ENCODE assay signal across 8 mouse cellular contexts in genomic region chrX:48207761-48208487, GRCm38 (mm10). TPM values are rescaled to one million over a fixed set of nuclear protein-coding genes. Genes with fewer than 3 reads are reported as not detected.
DNase-seq lines count a peak whose midpoint lies in the region; ATAC-seq and TF ChIP-seq lines count a peak whose summit lies in the region.

No protein-coding gene starts in this region.

- peak; percentile 25 to 28 for DNase-seq in heart, adult 2 months
- DNase-seq in heart, postnatal 36 days: no peak
- DNase-seq in NIH3T3 (ENCODE audit: low read depth): peak; percentile 55
- DNase-seq in lung, postnatal 0 days (ENCODE audit: low spot score): peak; percentile 34
- DNase-seq in right cerebral cortex, postnatal 4 days: peak; percentile 53

- no peak for TF ChIP-seq POLR2A in heart, adult 2 months (IDR thresholded peaks at IDR 0.05; ENCODE audit: insufficient read depth, low read depth, low read length)

- H3K79me2 ChIP-seq in heart, adult 2 months (replicated peaks; ENCODE audit: control insufficient read depth, insufficient read depth, low read length): no peaks in the 10 kb centered on the region

- peak overlapping the region; percentile 94 for H3K9ac ChIP-seq in heart, adult 2 months (ENCODE audit: low read depth, low read length)
- H3K9ac ChIP-seq in heart, embryonic 11.5 days (ENCODE audit: low read depth, low read length): peak overlapping the region; percentile 72
- peak overlapping the region; percentile 51 for H3K9ac ChIP-seq in kidney, embryonic 14.5 days (ENCODE audit: low read depth, low read length)
- H3K9ac ChIP-seq in lung, postnatal 0 days (replicated peaks; ENCODE audit: low read depth): peak overlapping the region; percentile 51

- H3K9me3 ChIP-seq in heart, embryonic 11.5 days (replicated peaks; ENCODE audit: control insufficient read depth, low read length): no peaks in the 10 kb centered on the region
- H3K9me3 ChIP-seq in kidney, embryonic 14.5 days (ENCODE audit: control insufficient read depth, low read length): no peaks in the 10 kb centered on the region
- H3K9me3 ChIP-seq in lung, postnatal 0 days (ENCODE audit: low read length): no peaks in the 10 kb centered on the region

- peak overlapping the region; percentile 57 for H3K27ac ChIP-seq in heart, adult 2 months
- H3K27ac ChIP-seq in heart, embryonic 11.5 days (ENCODE audit: low read depth, low read length): no peak overlapping the region
- H3K27ac ChIP-seq in kidney, embryonic 14.5 days (ENCODE audit: low read depth, low read length): no peak overlapping the region
- peak overlapping the region; percentile 23 for H3K27ac ChIP-seq in lung, postnatal 0 days (ENCODE audit: low read length)

- WGBS in heart, adult 2 months: 11% methylated on average over 36 of the region's 36 CpGs
- 10% methylated on average over 36 of the region's 36 CpGs for WGBS in heart, embryonic 11.5 days (ENCODE audit: insufficient replicate concordance)
- WGBS in kidney, embryonic 14.5 days: 18% methylated on average over 35 of the region's 36 CpGs
- WGBS in lung, postnatal 0 days: 11% methylated on average over 31 of the region's 36 CpGs

- no peaks in the 10 kb centered on the region for H3K4me1 ChIP-seq in heart, adult 2 months (ENCODE audit: control insufficient read depth, insufficient read depth, low read length)
- peaks cover 4% of the 10 kb centered on the region; the same call in 1 of the 2 replicates for H3K4me1 ChIP-seq in heart, embryonic 11.5 days (ENCODE audit: control insufficient read depth, insufficient read depth, low read length)
- H3K4me1 ChIP-seq in kidney, embryonic 14.5 days (ENCODE audit: control insufficient read depth, insufficient read depth, low read length): no peaks in the 10 kb centered on the region
- H3K4me1 ChIP-seq in lung, postnatal 0 days (ENCODE audit: insufficient read depth, low read depth, low read length): no peaks in the 10 kb centered on the region

- peak overlapping the region; percentile 54 for H3K4me3 ChIP-seq in heart, adult 2 months
- H3K4me3 ChIP-seq in heart, embryonic 11.5 days (ENCODE audit: low read depth, low read length): peak overlapping the region; percentile 66
- peak overlapping the region; percentile 62 for H3K4me3 ChIP-seq in kidney, embryonic 14.5 days (ENCODE audit: low read length)
- peak overlapping the region; percentile 58 for H3K4me3 ChIP-seq in lung, postnatal 0 days (ENCODE audit: low read depth, low read length)

- no peaks in the 10 kb centered on the region for H3K27me3 ChIP-seq in heart, adult 2 months (ENCODE audit: control insufficient read depth, insufficient read depth, low read length)
- peaks cover 4% of the 10 kb centered on the region; the same call in 1 of the 2 replicates for H3K27me3 ChIP-seq in heart, embryonic 11.5 days (ENCODE audit: control insufficient read depth, insufficient read depth, low read length)
- no peaks in the 10 kb centered on the region for H3K27me3 ChIP-seq in kidney, embryonic 14.5 days (ENCODE audit: control insufficient read depth, insufficient read depth, low read length)
- H3K27me3 ChIP-seq in lung, postnatal 0 days (replicated peaks; ENCODE audit: insufficient read depth, low read length): no peaks in the 10 kb centered on the region

- no peak for TF ChIP-seq CTCF in heart, adult 2 months (IDR thresholded peaks at IDR 0.05)
- no peak for TF ChIP-seq CTCF in lung, postnatal 0 days (IDR thresholded peaks at IDR 0.05)

- ATAC-seq in common myeloid progenitor, adult 5-6 weeks (replicated peaks; ENCODE audit: low read depth, poor library complexity, severe bottlenecking): peak; percentile 8
- ATAC-seq in heart, embryonic 11.5 days (replicated peaks; ENCODE audit: insufficient number of reproducible peaks, low FRiP score, low TSS enrichment): peak; percentile 72
- peak; percentile 85 for ATAC-seq in kidney, embryonic 14.5 days (ENCODE audit: low FRiP score, low TSS enrichment)
- ATAC-seq in lung, postnatal 0 days: peak; percentile 79

- peak overlapping the region; percentile 64 for H3K4me2 ChIP-seq in heart, embryonic 11.5 days
- peak overlapping the region; percentile 51 for H3K4me2 ChIP-seq in kidney, embryonic 14.5 days (replicated peaks; ENCODE audit: low read depth, low read length)
- H3K4me2 ChIP-seq in lung, postnatal 0 days (replicated peaks; ENCODE audit: low read depth, low read length): peak overlapping the region; percentile 61

- intact Hi-C loops in heart, adult 2 months (cut with DNase I): loop anchor here (5.0 kb wide), 3 partner anchors 49 to 134 kb away; partner anchors contain the start of genes Bcorl1 and Utp14a
- intact Hi-C loops in heart, postnatal 36 days (cut with DNase I): loop anchor here (5.0 to 10.0 kb wide), 2 partner anchors 49 to 63 kb away; partner anchors contain the start of genes Sash3 and Utp14a

- TF ChIP-seq EP300 in heart, adult 2 months (IDR thresholded peaks at IDR 0.05; ENCODE audit: insufficient read depth, low read depth, low read length): no peak
- no peak for TF ChIP-seq EP300 in lung, postnatal 0 days (IDR thresholded peaks at IDR 0.05)

- no peaks in the 10 kb centered on the region for H3K36me3 ChIP-seq in heart, adult 2 months (ENCODE audit: control insufficient read depth, insufficient read depth, low read length)
- no peaks in the 10 kb centered on the region for H3K36me3 ChIP-seq in heart, embryonic 11.5 days (ENCODE audit: control insufficient read depth, insufficient read depth, low read length)
- no peaks in the 10 kb centered on the region for H3K36me3 ChIP-seq in kidney, embryonic 14.5 days (ENCODE audit: control insufficient read depth, insufficient read depth, low read length)
- no peaks in the 10 kb centered on the region for H3K36me3 ChIP-seq in lung, postnatal 0 days (ENCODE audit: insufficient read depth, low read length)

RNA-seq across cellular contexts. Expression of gene Zdhhc9, which starts 0.8 kb away (rescaled TPM):
- total RNA-seq in heart, adult 2 months (2021): 10 to 100 TPM; 31.2 to 32.5 TPM
- 25.6 and 36.4 TPM in 2 replicates for polyA plus RNA-seq in heart, adult 2 months (2012; rRNA removed)
- total RNA-seq in heart, postnatal 36 days (2021): 10 to 100 TPM; 29.9 to 34.2 TPM
- total RNA-seq in common myeloid progenitor, adult 5-6 weeks (2017): 6.8 and 8.4 TPM in 2 replicates
- 2.9 and 3.1 TPM in 2 replicates for polyA plus RNA-seq in heart, embryonic 11.5 days (2014; fragmentation: Nextera tagmentation; extraction: Ambion mirVana)
- 5.2 and 5.3 TPM in 2 replicates for polyA plus RNA-seq in kidney, embryonic 14.5 days (2014; fragmentation: Nextera tagmentation; extraction: Ambion mirVana)
- polyA plus RNA-seq in lung, postnatal 0 days (2015; fragmentation: Nextera tagmentation; extraction: Ambion mirVana): 3.9 and 4.2 TPM in 2 replicates

RNA-seq across cellular contexts. Expression of gene Utp14a, which starts 48.7 kb away (rescaled TPM):
- 10 to 100 TPM; 14.0 to 18.1 TPM for total RNA-seq in heart, adult 2 months (2021)
- 2.5 and 4.6 TPM in 2 replicates for polyA plus RNA-seq in heart, adult 2 months (2012; rRNA removed)
- total RNA-seq in heart, postnatal 36 days (2021): 10 to 100 TPM; 13.8 to 18.8 TPM
- 92.6 and 103 TPM in 2 replicates for total RNA-seq in common myeloid progenitor, adult 5-6 weeks (2017)
- 11.0 and 12.0 TPM in 2 replicates for polyA plus RNA-seq in heart, embryonic 11.5 days (2014; fragmentation: Nextera tagmentation; extraction: Ambion mirVana)
- polyA plus RNA-seq in kidney, embryonic 14.5 days (2014; fragmentation: Nextera tagmentation; extraction: Ambion mirVana): 20.3 and 21.9 TPM in 2 replicates
- polyA plus RNA-seq in lung, postnatal 0 days (2015; fragmentation: Nextera tagmentation; extraction: Ambion mirVana): 11.0 and 11.5 TPM in 2 replicates

Comparison
In these comparisons a context has a peak if more than half of its experiments do, and no peak if none do; other contexts are left out.
1. DNase-seq: peak in heart, adult 2 months (2 of 2), NIH3T3 (single experiment), lung, postnatal 0 days (single experiment) and right cerebral cortex, postnatal 4 days (single experiment); none in heart, postnatal 36 days (0 of 2).
2. H3K27ac ChIP-seq: peak in heart, adult 2 months (single experiment) and lung, postnatal 0 days (single experiment); none in heart, embryonic 11.5 days (single experiment) and kidney, embryonic 14.5 days (single experiment).
3. ATAC-seq: peak in every context shown above with its lines; median percentile 85 in kidney, embryonic 14.5 days; 79 in lung, postnatal 0 days; 72 in heart, embryonic 11.5 days; 8 in common myeloid progenitor, adult 5-6 weeks.
4. Peak in every context shown above with its lines, with median percentiles within 50 percentile points of each other: H3K4me3 ChIP-seq, H3K9ac ChIP-seq and H3K4me2 ChIP-seq.